Comparison of ENCODE assay signal across 1 mouse cellular context in genomic region chr5:72820651-72821050, GRCm38 (mm10).
TF ChIP-seq lines count a peak whose summit lies in the region.

No protein-coding gene starts in this region.

TF ChIP-seq in MEL, 35 proteins besides CTCF, POLR2A, EP300 and RAD21 (continued from another document):
- TF ChIP-seq CHD2 (IDR thresholded peaks at IDR 0.05; ENCODE audit: low read length) (no peak), NRF1 (IDR thresholded peaks at IDR 0.05; ENCODE audit: insufficient read depth, low read depth, low read length, poor library complexity, severe bottlenecking) (no peak), USF2 (IDR thresholded peaks at IDR 0.05; ENCODE audit: borderline replicate concordance in 1 of 2, insufficient read depth in 1 of 2, low read depth in 1 of 2, low read length in 2 of 2) (no peak), TCF12 (IDR thresholded peaks at IDR 0.05; ENCODE audit: low read depth, low read length) (0 out of 2 replicates have a peak, but pooled peaks have one; percentile 24), MYB (IDR thresholded peaks at IDR 0.05; ENCODE audit: low read depth, low read length) (no peak), USF1 (IDR thresholded peaks at IDR 0.05; ENCODE audit: low read depth, low read length) (no peak), E2F4 (IDR thresholded peaks at IDR 0.05; ENCODE audit: borderline replicate concordance, low read depth, low read length) (no peak), RCOR1 (IDR thresholded peaks at IDR 0.05; ENCODE audit: low read depth, low read length) (peak; percentile 71), JUND (IDR thresholded peaks at IDR 0.05; ENCODE audit: low read depth, low read length) (0 out of 2 replicates have a peak, but pooled peaks have one; percentile 41), MAFK (IDR thresholded peaks at IDR 0.05; ENCODE audit: borderline replicate concordance, low read depth, low read length) (no peak), ZNF384 (IDR thresholded peaks at IDR 0.05; ENCODE audit: low read depth, low read length) (no peak), ZMIZ1 (IDR thresholded peaks at IDR 0.05; ENCODE audit: low read depth, low read length) (no peak), CHD1 (IDR thresholded peaks at IDR 0.05; ENCODE audit: low read depth, low read length) (peak; percentile 77; the same call in 1 of the 2 replicates), MAX (IDR thresholded peaks at IDR 0.05; ENCODE audit: low read length) (no peak), MEF2A (IDR thresholded peaks at IDR 0.05; ENCODE audit: extremely low read depth, insufficient replicate concordance, low read depth, low read length, poor library complexity, severe bottlenecking) (no peak), MXI1 (IDR thresholded peaks at IDR 0.05; ENCODE audit: low read depth, low read length) (no peak)
